Mouse (Mus musculus) layer of hippocampus, postnatal 25 days (tissue): ENCODE results near the gene Rhbdl1. TPM values are rescaled to one million over a fixed set of nuclear protein-coding genes. Genes with fewer than 3 reads are reported as not detected.

Source experiments
- DNase-seq, 2 experiments: peaks; one replicate each; pipeline ENCODE4 v3.0.0; 2022; ENCODE audit warnings: mixed read lengths in 2 of 2, low spot score in 1 of 2; ENCODE audit errors: extremely low spot score in 1 of 2
- total RNA-seq, 2 experiments: library from RNA; stranded (reverse); gene quantifications; 2 replicates each; pipeline ENCODE4 v1.2.3; 2021

Rhbdl1 gene
- total RNA-seq, 2 experiments from 2014 or later = 62.3 to 68.3 TPM

DNA sequence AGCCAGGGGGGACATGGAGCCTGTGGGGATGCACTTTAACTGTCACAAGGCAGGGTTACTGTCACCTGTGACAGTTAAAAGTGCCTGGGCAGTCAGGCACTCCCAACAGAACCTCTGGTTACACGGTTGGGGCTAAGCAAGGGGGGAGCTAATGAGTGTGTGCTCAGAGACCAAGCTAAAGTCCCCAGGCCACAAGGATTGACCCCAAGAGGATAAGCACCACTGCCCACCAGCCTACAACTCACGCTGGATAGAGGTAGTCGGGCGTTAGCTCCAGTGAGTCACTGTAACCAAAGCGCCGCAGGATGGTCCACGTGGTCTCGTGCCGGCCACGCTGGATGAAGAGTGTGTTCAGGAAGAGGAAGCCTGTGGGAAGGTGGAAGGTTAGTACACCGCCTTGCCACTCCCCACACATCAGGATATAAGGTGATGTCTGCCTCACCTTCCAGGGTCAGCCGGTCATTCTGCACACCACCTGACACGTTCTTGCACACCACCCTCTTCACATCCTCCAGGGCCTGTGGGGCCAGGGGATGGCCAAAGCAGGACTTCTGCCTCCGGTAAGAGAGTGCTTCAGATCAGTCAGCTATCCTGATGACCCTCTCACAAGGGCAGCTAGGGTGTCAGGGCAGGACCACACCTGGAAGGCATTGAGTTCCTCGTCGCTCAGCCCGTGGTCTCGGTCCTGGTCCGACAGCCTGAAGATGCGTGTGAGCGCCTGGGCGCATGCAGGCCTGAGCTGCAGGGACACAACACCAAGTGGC, 4.2 kb upstream of the Rhbdl1 start, which contains the start of gene Gm20683:
Gene Gm20683, minus strand, starts transcription at position 647 of the 764 bp plus-strand sequence.
- DNase-seq = no peak

DNA sequence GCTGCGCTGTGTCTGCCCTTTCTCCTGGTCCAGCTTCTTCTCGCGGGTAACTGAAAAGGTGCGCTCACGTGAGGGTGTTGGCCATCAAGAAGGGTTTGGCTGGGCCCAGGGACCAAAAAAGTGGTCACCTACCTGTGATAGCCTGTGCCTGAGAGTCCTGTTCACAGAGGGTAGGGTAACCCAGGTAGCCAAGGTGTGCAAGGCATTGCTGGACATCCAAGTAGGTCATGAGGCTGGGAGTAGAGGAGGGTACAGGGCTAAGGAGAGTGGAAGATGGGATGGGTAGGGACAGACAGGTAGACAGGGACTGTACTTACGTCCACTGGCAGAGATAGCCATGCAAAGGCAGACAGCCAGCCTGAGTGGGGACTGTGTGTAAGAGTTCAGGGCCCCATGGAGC, 3.4 kb upstream of the Rhbdl1 start:
- no peak for DNase-seq

DNA sequence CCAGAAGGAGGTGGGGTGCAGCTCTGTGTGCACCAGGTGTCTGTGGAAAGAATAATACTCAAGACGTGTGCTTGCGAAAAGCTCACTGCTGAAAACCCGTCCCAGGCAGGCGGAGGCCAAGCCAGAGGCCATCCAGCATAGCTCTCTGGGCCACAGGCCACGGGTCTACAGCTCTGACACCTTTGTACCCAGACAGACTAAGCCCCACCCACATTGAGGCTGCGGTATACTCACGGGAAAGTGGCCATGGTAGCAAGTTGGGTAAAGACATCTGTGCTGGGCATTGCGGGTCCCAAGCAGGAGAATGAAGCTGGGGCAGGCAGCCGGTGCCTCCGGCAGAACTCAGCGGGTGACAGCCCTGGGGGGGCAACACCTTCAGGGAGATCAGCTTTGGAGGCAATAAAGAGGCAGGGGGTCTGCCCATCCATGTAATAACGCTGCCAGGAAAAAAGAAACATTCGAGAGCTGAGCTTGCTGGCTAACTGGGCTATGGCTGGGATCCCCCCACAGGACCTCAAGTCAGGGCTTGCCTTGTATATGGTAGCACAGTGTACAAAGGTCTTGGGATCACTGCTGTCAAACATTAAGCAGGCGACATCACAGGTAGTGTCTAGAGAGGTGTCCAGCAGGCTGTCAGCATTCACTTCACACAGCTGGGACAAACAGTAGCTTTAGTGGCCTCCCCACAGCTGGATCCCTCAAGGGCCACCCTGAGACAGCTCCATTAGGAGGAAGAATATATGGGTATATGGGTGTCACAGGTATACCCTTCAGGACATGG, 2.5 kb upstream of the Rhbdl1 start:
- DNase-seq = no peak

DNA sequence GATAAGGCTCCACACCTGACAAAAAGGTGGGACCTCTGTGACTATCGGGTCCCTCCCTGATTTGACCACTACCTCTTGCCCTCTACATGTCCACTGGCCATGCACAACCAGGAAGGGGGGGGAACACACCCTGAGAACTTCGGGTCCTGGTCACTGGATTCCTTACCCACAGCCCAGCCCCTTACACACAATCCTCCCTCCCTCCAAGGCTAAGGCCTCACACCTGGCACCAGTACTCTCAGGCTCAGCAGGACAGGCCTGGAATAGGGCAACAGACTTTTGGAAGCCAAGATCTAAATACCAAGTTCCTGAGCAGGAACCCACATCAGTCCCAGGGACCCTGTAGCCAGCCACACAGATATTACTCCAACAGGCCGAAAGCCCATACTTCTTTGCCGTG, 1.8 kb upstream of the Rhbdl1 start:
- DNase-seq = no peak

DNA sequence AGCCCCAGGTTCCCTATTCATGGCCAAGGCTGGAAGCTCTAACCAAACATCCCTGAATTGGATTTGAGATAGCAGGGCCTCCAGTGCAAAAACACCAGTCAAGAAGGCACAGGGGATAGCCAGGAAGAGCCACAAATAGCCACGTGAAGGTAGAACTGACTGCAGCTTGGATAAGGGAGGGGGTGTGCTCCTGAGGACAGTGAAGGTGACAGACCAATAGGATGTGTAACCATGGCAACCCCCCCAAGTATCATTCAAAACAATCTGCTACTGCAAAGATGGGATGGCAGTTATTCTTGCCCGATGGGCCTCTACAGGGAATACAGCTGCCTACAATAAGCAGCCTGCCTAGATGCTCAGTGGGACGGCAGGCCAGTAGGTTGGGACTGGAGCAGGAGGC, 438 bp upstream of the Rhbdl1 start:
- DNase-seq = no peak

DNA sequence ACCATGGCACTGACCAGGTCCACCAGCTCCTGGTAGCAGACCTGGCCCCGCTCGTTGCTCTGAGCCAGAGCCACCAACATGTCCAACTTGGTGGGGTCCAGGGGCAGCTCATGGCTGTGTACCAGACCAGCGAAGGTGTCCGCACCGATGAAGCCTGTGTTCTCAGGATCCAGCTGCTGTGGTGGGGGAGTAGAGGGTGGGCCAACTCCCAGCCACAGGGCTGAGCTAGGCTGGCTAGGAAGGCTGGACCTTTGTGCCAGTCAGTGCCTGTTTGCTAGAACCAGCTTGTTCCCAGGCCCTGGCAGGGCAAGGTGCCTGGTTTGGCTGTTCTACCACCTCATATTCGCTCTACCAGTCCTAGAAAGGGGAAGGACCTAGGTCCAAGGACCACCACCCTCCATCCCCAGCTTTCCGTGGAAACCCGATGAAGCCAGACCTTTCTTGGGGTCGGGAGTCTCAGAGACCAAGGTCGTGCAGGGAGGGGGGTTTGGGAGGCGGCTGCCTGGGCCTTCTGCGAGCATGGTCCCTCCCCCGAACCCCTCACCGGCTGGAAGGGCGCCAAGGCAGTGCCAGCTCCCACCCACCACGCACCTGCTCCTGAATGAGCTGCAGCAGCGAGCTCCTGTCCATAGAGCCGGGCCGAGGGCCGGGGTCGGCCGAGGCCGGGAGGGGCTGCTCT, 559 bp downstream of the Rhbdl1 start:
- DNase-seq = peak in 1 of 2 experiments; percentile 64

DNA sequence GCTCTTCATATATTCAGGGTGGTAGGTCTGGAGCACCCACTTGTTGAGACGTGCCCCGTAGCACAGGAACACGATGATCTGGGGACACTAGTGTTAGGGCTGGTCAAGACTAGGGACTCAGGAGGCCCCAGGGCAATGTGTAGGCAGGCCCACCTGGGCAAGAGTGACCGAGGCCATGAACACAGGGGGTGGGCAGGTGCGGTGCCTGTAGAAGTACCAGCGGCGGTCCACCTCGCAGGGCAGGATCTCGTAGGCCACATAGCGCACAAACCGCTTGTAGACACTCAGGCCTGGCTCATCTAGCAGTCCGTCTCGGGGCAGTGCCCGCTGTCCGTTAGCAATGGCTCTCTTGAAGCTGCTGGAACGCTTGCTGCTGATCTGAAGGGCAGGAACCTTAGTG, 1.3 kb downstream of the Rhbdl1 start:
- no peak for DNase-seq

DNA sequence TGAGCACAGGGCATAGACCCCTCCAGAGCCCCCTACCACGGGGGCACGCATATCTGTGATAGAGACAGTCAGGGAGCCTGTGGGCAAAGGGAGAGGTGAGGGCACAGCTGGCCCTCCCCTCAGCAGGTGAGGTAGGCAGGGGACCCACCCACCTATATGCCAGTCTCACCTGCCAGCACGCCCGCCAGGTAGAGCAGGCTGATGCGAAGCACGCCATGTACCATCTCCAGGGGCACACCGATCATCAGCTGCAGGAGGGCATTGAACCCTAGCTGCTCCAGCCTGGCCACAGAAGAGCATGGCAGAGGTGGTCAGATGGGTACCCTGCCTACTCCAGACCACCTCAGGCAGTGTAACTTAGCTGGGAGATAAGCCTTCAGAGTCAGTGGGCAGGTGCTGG, 1.8 kb downstream of the Rhbdl1 start:
- DNase-seq = no peak

DNA sequence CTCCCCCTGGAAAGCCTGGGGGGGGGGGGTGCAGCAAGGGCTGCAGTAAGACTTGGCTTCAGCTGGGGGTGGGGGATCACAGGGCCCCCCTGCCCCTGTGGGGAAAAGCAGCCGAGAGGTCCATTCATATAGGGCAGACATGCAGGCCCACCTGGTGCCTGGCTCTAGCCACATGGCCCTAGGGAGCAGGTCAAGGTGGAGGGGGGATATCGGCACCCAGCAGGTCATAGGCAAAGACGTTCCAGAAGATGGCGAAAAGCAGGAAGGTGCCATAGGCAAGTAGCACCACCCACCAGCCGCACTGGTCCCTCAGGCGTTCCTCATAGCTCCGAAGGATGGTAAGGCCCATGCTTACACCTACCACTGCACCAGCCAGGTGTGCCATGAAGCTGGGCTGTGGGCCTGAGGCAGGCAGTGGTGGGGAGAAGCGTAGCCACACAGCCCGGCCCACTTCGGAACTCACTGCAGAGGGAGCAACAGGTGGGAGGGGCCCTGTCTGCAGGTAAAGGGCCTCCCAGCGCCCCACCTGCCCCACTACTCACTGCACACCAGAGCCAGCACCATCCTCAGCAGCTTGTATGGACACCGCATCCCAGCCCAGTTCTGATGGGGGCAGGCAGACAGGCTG, 2.4 kb downstream of the Rhbdl1 start:
- DNase-seq = no peak

DNA sequence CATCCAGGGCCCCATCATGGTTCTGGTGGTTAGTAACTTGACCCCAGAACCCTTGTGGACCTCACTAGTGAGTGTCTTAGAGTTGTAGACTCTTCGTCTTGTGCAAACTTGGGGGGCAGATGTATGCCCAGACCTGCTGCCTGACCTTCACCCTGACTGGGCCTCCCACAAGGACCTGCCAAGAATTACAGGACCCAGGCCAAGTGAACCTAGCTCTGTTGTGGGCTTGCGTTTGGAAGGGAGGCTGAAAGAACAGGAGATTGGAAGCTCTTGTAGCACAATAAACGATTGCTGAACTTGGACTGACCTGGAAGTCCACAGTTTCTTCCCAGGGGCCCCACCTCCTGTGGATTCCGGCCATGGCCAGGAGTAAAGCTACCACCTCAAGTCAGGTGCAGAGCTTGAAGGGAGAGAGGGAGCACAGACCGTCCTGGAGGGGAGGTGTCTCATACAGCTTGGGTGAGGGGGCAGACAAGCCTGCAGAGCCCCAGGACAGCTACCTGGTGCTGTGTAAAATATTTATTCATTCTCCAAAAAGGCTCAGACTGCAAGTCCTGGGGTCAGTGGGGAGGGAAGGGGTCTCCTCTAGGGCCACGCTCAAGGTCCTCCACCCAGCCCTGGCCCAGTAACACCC, 3.0 kb downstream of the Rhbdl1 start:
- DNase-seq = no peak

DNA sequence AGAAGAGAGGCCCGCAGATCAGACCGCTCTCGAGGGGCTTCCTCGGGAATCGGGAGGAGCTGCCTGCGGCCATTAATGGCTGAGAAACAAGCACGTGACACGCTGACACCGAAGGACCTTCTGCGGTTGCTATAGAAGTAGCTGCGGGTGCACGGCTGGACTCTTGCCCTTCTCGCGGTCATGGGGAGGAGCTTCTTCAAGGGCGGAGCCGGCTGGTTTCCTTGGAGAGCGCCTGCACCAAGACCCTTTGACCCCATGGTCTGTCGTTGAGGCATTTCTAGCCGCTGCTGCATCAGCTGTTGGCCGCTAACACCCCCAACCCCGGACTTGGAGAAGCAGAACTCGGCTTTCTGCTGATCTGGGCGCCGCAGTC, 3.8 kb downstream of the Rhbdl1 start, which contains the start of gene Stub1:
Gene Stub1, minus strand, starts transcription at position 114 of the 373 bp plus-strand sequence.
- DNase-seq = peak in 1 of 2 experiments; percentile 70

DNA sequence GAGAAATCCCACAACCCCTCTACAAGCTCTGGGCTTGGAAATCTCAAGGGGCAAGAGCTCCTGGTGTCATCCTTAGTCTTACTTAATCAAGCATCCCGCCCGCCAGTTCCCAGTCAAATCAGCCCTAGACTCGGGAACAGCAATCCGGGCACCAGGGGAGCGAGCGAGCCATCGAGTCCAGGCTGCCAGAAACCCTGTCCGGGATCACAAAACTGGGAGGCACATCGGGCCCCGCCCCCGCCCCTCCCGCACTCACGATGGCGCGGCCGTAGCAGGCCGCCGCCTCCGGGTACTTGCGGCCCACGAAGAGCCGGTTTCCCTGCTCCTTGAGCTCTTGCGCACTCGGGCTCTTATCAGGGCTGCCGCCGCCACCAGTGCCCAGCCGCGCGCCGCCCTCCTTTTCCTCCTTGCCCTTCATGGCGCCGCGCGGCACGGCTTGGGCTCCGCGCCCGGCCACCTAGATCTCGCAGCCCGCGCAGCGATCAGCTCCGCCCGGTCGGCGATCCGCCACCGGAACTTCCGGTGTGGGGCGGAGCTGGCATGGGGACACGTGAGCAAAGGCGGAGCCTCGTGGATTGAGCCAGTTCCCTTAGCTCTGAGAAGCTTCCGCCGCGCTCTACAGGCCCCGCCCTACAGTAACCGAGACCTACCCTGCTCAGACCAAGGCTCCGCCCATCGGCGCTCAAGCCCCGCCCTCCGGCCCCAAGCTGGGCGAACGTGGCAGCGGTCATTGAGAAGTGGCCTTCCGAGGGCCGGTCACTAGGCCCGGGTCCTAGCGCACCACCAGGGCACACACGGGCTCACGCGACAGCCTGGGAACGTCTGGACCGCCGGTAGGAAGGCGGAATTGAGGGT, 4.4 kb downstream of the Rhbdl1 start:
- DNase-seq = peak; percentile 93 to 95

DNA sequence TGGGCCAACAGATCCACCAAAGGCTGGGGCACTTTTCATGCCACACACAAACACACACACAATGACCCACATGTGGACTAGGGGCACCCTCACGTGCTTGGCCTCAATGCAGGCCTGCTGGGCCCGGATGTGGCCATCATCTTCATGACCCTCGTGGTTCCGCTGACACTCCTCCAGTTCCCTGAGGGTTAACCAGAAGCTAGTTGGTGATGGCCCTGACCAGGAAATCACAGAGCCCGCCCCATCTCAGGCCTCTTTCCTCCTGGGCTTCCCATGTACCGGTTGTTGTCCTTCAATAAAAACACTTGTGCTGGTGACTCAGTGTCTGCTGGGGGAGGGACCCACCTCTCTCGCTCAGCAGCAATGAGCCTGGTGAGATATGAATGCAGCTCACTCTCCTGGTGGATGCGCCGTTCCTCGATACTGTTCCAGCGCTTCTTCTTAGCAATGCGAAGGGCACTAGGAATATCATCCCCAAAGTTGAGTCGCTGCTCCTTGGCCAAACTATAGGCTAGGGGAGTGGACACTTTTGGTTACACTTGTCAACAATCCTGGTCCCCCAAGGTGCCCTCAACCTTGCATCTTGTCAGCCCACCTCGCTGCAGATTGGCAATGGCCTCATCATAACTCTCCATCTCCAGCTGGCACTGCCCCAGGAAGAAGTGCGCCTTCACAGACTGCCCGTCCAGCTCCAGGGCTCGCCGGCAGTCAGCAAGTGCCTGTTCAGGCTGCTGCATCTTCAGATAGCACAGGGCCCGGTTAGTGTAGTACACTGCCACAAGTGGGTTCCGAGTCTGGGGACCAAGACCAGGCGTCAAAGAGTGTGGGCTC, 5.4 kb downstream of the Rhbdl1 start:
- DNase-seq = no peak

DNA sequence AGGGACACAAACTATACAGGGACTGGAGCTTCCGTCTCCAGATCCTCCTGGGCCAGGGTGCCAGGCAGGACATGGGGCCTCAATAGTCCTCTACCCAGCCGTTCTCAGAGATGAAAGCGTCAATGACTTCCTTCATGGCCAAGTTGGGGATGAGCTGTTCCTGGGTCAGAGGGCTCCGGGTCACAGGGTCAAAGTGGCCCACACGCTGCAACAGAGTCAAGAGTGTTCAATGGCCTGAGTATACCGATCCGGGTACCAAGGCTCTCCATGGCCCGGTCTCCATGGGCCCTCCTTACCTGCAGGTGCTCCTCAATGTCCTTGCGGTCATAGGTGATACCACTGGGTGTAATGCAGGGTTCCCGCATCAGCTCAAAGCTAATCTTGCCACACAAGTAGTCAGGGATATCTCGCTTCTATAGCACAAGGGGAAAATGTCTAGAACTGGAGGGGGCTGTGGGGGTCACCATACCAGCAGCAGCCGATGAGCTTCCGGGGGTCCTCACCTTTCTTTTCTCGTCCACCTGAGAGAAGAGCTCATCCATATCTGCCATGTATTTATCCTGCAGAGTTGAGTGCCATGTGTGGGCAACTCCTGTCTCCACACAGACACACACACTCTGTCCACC, 6.2 kb downstream of the Rhbdl1 start:
- DNase-seq = no peak

DNA sequence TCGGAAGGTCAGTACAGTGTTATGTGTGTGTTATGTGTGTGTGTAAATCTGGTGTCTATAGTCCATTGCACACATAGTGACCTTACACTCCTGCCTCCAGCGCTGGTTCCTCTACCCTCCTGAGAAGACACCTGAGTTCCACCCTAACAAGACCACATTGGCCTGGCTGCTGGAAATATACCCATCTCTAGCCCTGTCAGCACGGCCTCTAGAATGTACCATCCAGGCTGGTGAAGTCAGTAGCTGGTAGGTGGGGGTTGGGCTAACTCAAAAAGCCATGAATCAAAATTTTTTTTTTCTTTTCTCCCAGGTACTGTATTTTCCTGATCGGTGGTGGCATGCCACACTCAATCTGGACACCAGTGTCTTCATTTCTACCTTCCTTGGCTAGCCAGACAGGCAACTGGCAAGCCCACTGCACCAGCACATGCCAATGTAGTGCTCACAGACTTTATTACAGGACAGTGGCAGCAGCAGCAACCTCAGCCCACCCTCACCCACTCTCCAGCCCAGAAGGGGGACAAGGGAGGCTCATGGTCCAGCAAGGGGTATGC, 6.8 kb downstream of the Rhbdl1 start:
- DNase-seq = no peak

DNA sequence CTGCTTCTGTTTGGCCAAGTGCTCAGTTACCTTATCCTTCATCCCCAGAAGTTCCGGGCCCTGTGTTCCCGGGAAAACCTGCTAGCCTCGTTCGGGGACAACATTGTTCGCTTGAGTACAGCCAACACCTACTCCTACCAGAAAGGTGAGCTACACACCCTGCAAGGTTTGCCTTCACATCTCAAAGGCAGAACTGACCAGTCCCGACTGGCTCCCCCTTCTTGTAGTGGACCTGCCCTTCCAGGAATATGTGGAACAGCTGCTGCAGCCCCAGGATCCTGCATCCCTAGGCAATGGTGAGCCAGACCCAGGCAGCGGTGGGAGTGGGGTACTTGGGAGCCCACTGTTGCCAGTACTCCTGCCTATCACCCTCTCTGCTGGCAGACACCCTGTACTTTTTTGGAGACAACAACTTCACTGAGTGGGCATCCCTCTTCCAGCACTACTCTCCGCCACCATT, 7.5 kb downstream of the Rhbdl1 start:
- no peak for DNase-seq

DNA sequence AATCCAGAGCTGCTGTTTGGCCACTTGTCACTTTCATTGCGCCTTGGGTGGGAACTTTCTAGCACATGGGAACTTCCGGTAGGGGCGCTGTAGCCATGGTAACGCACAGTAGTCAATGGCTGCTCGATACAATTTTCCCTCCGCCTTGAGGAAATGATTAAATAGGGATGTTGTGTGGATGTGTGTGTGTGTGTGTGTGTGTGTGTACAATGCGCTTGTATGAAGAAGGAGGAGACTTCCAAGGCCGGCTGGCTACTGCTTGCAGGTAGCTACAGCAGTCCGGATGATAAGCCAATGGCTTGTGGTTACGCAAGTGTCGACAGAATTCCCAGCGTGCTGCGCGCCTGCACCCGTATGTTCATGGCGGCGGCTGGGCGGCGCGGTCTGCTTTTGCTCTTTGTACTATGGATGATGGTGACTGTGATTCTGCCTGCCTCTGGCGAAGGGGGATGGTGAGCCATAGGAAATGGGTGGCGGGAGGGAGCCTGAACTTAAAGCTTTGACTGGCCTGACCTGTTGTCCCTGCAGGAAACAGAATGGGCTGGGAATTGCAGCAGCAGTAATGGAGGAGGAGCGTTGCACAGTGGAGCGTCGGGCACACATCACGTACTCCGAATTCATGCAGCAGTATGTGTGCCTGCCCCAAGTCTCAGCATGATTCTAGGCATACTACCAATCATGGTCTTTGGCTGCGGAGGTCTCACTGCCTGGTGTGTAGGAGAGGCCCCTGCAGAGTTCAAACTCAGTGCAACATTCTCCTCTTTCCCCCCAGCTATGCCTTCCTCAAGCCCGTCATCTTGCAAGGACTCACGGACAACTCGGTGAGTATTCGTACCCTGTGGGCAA, 8.2 kb downstream of the Rhbdl1 start, which contains the start of gene Jmjd8:
Gene Jmjd8, plus strand, starts transcription at position 156 of the 846 bp plus-strand sequence.
- peak; percentile 70 to 76 for DNase-seq
